Mouse (Mus musculus) intestine, embryonic 14.5 days (tissue): Measurements from ENCODE around the gene Tpr. TPM values are rescaled to one million over a fixed set of nuclear protein-coding genes. Genes with fewer than 3 reads are reported as not detected.

ENCODE experiments used
- ATAC-seq: fragments of 200-750 bp; cut with Nextera tagmentation; replicated peaks from 2 replicates; pipeline ENCODE4 v1.8.0; 2017; ENCODE audit warnings: low read depth, moderate number of reproducible peaks, moderate TSS enrichment, moderate library complexity; ENCODE audit not compliant: low FRiP score, low TSS enrichment
- DNase-seq: peaks from one replicate; pipeline ENCODE4 v3.0.0-alpha.2; 2018; ENCODE audit warnings: low spot score
- H3K27ac ChIP-seq: fragments of 300-500 bp; sonication (generic); 2 replicates; pipeline ENCODE4 v1.5.1; 2014; ENCODE audit warnings: low read depth, mild to moderate bottlenecking, control low read depth
- H3K27me3 ChIP-seq: fragments of 300-500 bp; sonication (generic); replicated peaks from 2 replicates; pipeline ENCODE4 v1.6.1; 2014; ENCODE audit warnings: low read length, control low read depth; ENCODE audit not compliant: control insufficient read depth, insufficient read depth
- H3K36me3 ChIP-seq: fragments of 300-500 bp; sonication (generic); 2 replicates; pipeline ENCODE4 v1.6.1; 2014; ENCODE audit warnings: low read length, control low read depth; ENCODE audit not compliant: control insufficient read depth, insufficient read depth
- H3K4me1 ChIP-seq: fragments of 300-500 bp; sonication (generic); replicated peaks from 2 replicates; pipeline ENCODE4 v1.6.1; 2014; ENCODE audit warnings: low read length, control low read depth, mixed read lengths; ENCODE audit not compliant: control insufficient read depth, insufficient read depth
- H3K4me2 ChIP-seq: fragments of 300-500 bp; sonication (generic); 2 replicates; pipeline ENCODE4 v1.6.1; 2014; ENCODE audit warnings: low read length
- H3K4me3 ChIP-seq: fragments of 300-500 bp; sonication (generic); 2 replicates; pipeline ENCODE4 v1.5.1; 2014; ENCODE audit warnings: low read depth, low read length, control low read depth, mixed read lengths
- H3K9ac ChIP-seq: fragments of 300-500 bp; sonication (generic); 2 replicates; pipeline ENCODE4 v1.6.1; 2014; ENCODE audit warnings: mild to moderate bottlenecking, low read length
- H3K9me3 ChIP-seq: fragments of 300-500 bp; sonication (generic); 2 replicates; pipeline ENCODE4 v1.6.1; 2016; ENCODE audit warnings: low read length, control low read depth; ENCODE audit not compliant: control insufficient read depth
- WGBS: fragments of 180-500 bp; shearing (Covaris S2); extraction: QIAGEN DNeasy Blood & Tissue Kit; methylation state at CpG from one replicate; pipeline ENCODE4 v1.1.7; 2014; 5-methylcytosine and 5-hydroxymethylcytosine counted together
- polyA plus RNA-seq: library from polyadenylated mRNA; unstranded; fragments of >200 nt; fragmentation: Nextera tagmentation; extraction: Ambion mirVana; gene quantifications from 2 replicates; pipeline ENCODE4 v1.2.1, GENCODE M21; 2014

The Tpr gene
- polyA plus RNA-seq, 1 experiment from 2014 or later, result 166 TPM

DNA sequence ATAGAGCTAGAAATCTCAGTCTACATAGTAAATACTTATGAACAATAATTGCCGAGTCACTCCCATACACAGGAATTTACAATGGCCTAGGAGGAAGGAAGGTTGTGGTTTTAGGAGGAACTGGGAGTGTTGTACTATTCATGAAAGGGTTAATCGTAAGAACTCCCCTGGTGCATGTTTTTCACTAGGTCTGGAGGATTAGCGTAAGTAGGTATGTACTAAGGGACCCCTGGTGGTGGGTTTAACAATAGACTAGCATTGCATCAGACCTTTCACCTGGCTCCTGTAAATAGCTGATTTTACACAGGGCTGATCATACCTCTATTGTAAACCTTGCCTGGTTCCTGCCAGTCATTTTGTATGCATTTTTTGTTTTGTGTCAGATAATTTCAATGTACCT, 33.6 kb downstream of the Tpr start:
- Histone ChIP-seq H3K4me2 (no peak overlapping the region), H3K27ac (no peak overlapping the region), H3K4me1 (no peaks in the 10 kb centered on the region), H3K4me3 (no peak overlapping the region), H3K9ac (no peak overlapping the region), H3K9me3 (no peaks in the 10 kb centered on the region), H3K27me3 (no peaks in the 10 kb centered on the region), H3K36me3 (peaks cover 95% of the 10 kb centered on the region)
- no peak for ATAC-seq
- WGBS, result 77% methylated on average over 3 of the region's 3 CpGs
- no peak for DNase-seq

DNA sequence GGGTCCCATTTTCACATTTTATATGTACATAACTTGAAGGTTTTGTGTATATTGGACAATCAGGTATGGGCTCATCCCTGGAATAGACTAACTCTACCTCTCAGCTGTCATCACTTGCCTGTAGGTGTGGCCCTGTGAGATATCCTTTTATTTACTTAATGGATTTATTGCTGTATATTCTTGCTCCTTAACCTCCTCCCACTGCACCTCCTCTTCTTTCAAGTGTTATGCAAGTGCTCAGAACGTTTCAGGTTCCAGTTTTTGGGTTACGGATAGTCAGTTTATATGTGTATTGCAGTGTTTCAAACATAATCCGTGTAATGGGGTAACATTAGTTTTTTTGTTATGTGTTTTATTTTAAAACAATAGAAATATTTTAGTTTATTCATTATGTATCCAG, 46.0 kb downstream of the Tpr start:
- Histone ChIP-seq H3K4me3 (no peak overlapping the region), H3K27ac (no peak overlapping the region), H3K4me2 (no peak overlapping the region), H3K9ac (no peak overlapping the region), H3K9me3 (no peaks in the 10 kb centered on the region), H3K27me3 (no peaks in the 10 kb centered on the region), H3K4me1 (no peaks in the 10 kb centered on the region), H3K36me3 (peaks cover 90% of the 10 kb centered on the region)
- WGBS, result 84% methylated on average over 3 of the region's 3 CpGs
- no peak for ATAC-seq
- DNase-seq, result no peak

- DNase-seq (no peak), ATAC-seq (no peak)
- no peak overlapping the region for H3K4me3 ChIP-seq
- no peaks in the 10 kb centered on the region for H3K4me1 ChIP-seq
- no peak overlapping the region for H3K27ac ChIP-seq
- no peaks in the 10 kb centered on the region for H3K9me3 ChIP-seq
- WGBS, result 79% methylated on average over 4 of the region's 4 CpGs
- H3K4me2 ChIP-seq, result no peak overlapping the region
- H3K27me3 ChIP-seq, result no peaks in the 10 kb centered on the region
- peaks cover 91% of the 10 kb centered on the region for H3K36me3 ChIP-seq
- H3K9ac ChIP-seq, result no peak overlapping the region
Measured at GRCm38 (mm10) chr1:150441731-150442130, 49.1 kb downstream of the Tpr start.

DNA sequence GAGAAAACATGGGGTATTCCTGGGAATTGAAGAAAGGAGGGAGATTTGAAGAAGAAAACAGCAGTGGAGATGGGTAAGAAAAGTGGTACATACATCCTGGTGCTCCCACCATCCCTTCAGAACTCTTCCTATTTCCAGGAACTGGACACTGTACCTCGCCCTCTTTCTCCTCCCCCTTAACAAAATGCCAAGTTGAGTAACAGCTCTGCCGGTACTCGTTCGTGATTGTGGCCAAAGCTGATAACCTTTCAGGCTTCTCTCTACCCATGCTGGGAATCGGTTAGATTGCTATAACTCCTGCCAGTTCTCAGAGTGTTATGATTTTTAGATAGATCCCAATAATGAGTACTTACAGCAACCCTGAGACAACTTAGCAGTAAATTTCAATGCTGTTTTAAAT, 66.3 kb downstream of the Tpr start:
- Histone ChIP-seq H3K9me3 (no peaks in the 10 kb centered on the region), H3K27ac (no peak overlapping the region), H3K4me2 (no peak overlapping the region), H3K27me3 (no peaks in the 10 kb centered on the region), H3K9ac (no peak overlapping the region), H3K4me1 (no peaks in the 10 kb centered on the region), H3K4me3 (no peak overlapping the region), H3K36me3 (no peaks in the 10 kb centered on the region)
- ATAC-seq (no peak), DNase-seq (no peak)
- 74% methylated on average over 5 of the region's 5 CpGs for WGBS

DNA sequence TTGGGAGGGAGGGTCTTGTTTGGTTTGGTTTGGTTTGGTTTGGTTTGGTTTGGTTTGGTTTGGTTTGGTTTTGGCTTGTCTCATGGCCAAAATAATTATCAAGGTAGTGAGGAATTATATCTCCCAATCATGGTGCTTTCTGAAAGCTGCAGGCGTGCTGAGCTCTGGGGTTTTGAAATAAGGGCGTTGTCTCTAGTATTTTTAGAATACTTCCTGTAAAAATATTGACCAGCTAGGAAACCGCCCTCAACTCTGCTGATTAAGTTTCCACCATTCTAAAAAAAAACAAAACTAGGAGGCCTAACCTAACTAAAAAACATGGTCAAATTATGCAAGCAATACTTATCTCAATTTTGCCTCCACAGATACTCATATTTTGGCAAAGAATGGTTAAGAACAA, 67.0 kb downstream of the Tpr start:
- no peak overlapping the region for H3K27ac ChIP-seq
- no peaks in the 10 kb centered on the region for H3K27me3 ChIP-seq
- DNase-seq (no peak), ATAC-seq (no peak)
- no peak overlapping the region for H3K4me2 ChIP-seq
- no peaks in the 10 kb centered on the region for H3K36me3 ChIP-seq
- WGBS, result 86% methylated on average over 3 of the region's 3 CpGs
- H3K9me3 ChIP-seq, result no peaks in the 10 kb centered on the region
- H3K4me1 ChIP-seq, result no peaks in the 10 kb centered on the region
- H3K4me3 ChIP-seq, result no peak overlapping the region
- H3K9ac ChIP-seq, result no peak overlapping the region

DNA sequence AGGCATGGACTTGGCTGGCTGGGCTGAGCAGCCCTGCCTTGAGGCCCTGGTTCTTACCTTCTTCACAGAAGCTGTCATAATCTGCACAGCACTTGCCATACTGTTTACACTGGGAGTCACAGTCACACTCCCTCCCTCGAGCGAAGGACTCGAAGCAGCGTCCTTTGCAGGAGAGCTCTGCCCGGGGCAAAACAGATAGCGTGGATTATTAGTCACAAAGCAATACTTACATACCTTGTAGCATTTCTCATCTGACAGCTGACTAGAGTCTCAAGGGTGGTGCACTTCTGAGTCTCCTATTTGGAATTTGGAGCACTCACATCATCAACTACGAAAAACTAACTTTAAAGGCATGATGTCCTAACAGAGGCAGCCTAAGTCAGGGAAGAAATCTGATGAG, 68.0 kb downstream of the Tpr start:
- no peak overlapping the region for H3K27ac ChIP-seq
- WGBS, result 46% methylated on average over 7 of the region's 7 CpGs
- no peak overlapping the region for H3K4me3 ChIP-seq
- no peak overlapping the region for H3K4me2 ChIP-seq
- no peak overlapping the region for H3K9ac ChIP-seq
- H3K36me3 ChIP-seq, result no peaks in the 10 kb centered on the region
- 0 out of 2 replicates have a peak, but pooled peaks have one; percentile 36 for ATAC-seq
- no peak for DNase-seq
- H3K9me3 ChIP-seq, result no peaks in the 10 kb centered on the region
- H3K27me3 ChIP-seq, result no peaks in the 10 kb centered on the region
- no peaks in the 10 kb centered on the region for H3K4me1 ChIP-seq

GRCm38 (mm10) chr1:150463068-150463467, 70.4 kb downstream of the Tpr start:
- no peak for DNase-seq
- WGBS, result 60% methylated on average over 5 of the region's 5 CpGs
- Histone ChIP-seq H3K36me3 (no peaks in the 10 kb centered on the region), H3K27ac (no peak overlapping the region), H3K4me2 (no peak overlapping the region), H3K27me3 (no peaks in the 10 kb centered on the region), H3K4me3 (no peak overlapping the region), H3K9ac (no peak overlapping the region), H3K4me1 (no peaks in the 10 kb centered on the region), H3K9me3 (no peaks in the 10 kb centered on the region)
- ATAC-seq, result no peak

DNA sequence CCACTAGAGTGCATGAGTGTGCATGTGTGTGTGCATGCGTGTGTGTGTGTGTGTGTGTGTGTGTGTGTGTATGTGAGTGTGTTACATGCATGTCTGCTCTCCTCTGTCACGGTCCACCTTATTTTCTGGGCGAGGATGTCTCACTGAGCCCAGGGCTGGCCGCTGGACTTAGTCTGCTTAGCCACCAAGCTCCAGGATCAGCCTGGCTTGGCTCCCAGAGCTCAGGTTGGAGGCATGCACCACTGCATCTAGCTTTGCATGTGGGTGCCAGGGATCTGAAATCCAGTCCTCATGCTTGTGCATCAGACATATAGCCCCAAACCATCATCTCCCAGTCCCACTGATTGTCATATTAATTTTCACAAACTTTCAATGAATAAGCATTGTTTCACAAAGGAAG, 71.1 kb downstream of the Tpr start:
- H3K9me3 ChIP-seq, result no peaks in the 10 kb centered on the region
- H3K4me1 ChIP-seq, result no peaks in the 10 kb centered on the region
- no peak overlapping the region for H3K4me2 ChIP-seq
- no peak for ATAC-seq
- no peaks in the 10 kb centered on the region for H3K36me3 ChIP-seq
- DNase-seq, result no peak
- H3K9ac ChIP-seq, result no peak overlapping the region
- H3K27me3 ChIP-seq, result no peaks in the 10 kb centered on the region
- 74% methylated on average over 4 of the region's 4 CpGs for WGBS
- H3K4me3 ChIP-seq, result no peak overlapping the region
- no peak overlapping the region for H3K27ac ChIP-seq

GRCm38 (mm10) chr1:150465364-150465763, 72.7 kb downstream of the Tpr start:
- Histone ChIP-seq H3K9ac (no peak overlapping the region), H3K27ac (no peak overlapping the region), H3K4me2 (no peak overlapping the region), H3K27me3 (no peaks in the 10 kb centered on the region), H3K9me3 (no peaks in the 10 kb centered on the region), H3K36me3 (no peaks in the 10 kb centered on the region), H3K4me1 (no peaks in the 10 kb centered on the region), H3K4me3 (no peak overlapping the region)
- no peak for DNase-seq
- ATAC-seq, result no peak
- 85% methylated on average over 10 of the region's 10 CpGs for WGBS
